8 mouse cellular contexts compared by ENCODE assay signal in the genomic region with DNA sequence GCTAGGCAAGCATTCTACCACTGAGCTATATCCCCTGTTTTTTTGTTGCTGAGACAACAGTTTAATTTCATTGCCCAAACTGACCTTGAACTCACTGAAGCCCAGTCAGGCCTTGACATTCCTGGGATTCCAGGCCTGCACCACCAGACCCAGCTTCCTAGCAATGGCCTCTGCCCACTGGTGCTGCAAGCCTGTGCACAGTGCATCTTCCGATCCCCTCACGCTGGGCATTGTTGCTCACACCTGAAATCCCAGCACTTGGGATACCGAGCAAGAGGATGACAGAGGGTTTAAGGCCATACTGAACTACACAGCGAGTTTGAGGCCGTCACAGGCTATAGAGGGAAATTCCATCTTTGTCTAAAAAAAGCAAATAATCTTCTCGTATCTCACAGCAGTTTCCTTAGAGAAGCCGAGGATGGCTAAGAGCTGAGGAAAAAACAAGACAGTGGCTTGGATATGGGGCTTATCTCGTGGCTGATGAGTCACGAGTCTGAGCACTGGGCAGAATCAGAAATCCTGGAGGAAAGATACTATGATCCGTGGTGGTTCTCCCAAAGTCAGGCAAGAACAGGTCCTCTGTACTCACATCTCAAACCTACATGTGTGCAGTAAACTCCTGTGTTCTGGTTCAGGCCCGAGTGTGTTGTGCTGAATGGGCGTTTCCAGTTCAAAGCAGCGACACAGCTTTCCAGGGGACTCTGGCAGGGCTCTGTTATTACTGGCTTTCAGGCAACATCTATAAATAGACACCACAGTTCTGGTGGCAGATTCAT. TPM values are rescaled to one million over a fixed set of nuclear protein-coding genes. Genes with fewer than 3 reads are reported as not detected.
DNase-seq lines count a peak whose midpoint lies in the region; ATAC-seq and TF ChIP-seq lines count a peak whose summit lies in the region.

No protein-coding gene starts in this region.

- no peaks in the 10 kb centered on the region for H3K9me3 ChIP-seq in heart, embryonic 14.5 days (ENCODE audit: control insufficient read depth, low read length)

- TF ChIP-seq CTCF in C2C12 (IDR thresholded peaks at IDR 0.05; ENCODE audit: control insufficient read depth, insufficient read depth, insufficient read length): no peak

- H3K4me1 ChIP-seq in brown adipose tissue, adult 24 weeks (ENCODE audit: control insufficient read depth, insufficient read depth, insufficient read length, low read length): peaks cover 11% of the 10 kb centered on the region
- peaks cover 16 to 22% of the 10 kb centered on the region in 2 experiments for H3K4me1 ChIP-seq in heart, embryonic 14.5 days (ENCODE audit: control insufficient read depth in 2 of 2, insufficient read depth in 2 of 2, low read length in 2 of 2)

- peak; percentile 76 for ATAC-seq in heart, embryonic 14.5 days (ENCODE audit: insufficient number of reproducible peaks, insufficient read depth, low FRiP score, low read depth)

- H3K79me2 ChIP-seq in C2C12 (ENCODE audit: control insufficient read depth, insufficient read depth): no peaks in the 10 kb centered on the region

- H3K4me2 ChIP-seq in heart, embryonic 14.5 days (ENCODE audit: low read length): peak overlapping the region; percentile 53

- intact Hi-C loops in heart, postnatal 25 days (cut with DNase I): loop anchor here (2.0 kb wide), 1 partner anchor 14 kb away; no protein-coding TSS in a partner anchor
- intact Hi-C loops in left cerebral cortex, postnatal 14 days (cut with DNase I): no loop called here

- H3ac ChIP-seq in C2C12 (ENCODE audit: control insufficient read depth, insufficient read length, low read depth): peak overlapping the region; percentile 54

- no peaks in the 10 kb centered on the region for H3K36me3 ChIP-seq in C2C12 (ENCODE audit: control insufficient read depth, insufficient read depth)
- no peaks in the 10 kb centered on the region for H3K36me3 ChIP-seq in heart, embryonic 14.5 days (ENCODE audit: control insufficient read depth, insufficient read depth, low read length)

- no peaks in the 10 kb centered on the region for H3K27me3 ChIP-seq in C2C12 (ENCODE audit: control insufficient read depth, insufficient read depth, insufficient read length)
- H3K27me3 ChIP-seq in heart, embryonic 14.5 days (ENCODE audit: control insufficient read depth, insufficient read depth, low read length): no peaks in the 10 kb centered on the region

- H3K79me3 ChIP-seq in C2C12 (ENCODE audit: low read depth): no peaks in the 10 kb centered on the region

- WGBS in heart, embryonic 14.5 days: 3% methylated on average over 13 of the region's 13 CpGs

- peak; percentile 96 for DNase-seq in heart, adult 11 months
- no peak for DNase-seq in heart, postnatal 25 days (ENCODE audit: low spot score)
- DNase-seq in left cerebral cortex, postnatal 14 days (ENCODE audit: low spot score in 2 of 2): peak; percentile 54 to 59
- DNase-seq in yolk sac, embryonic 10.5 days (ENCODE audit: low spot score): peak; percentile 50
- no peak for DNase-seq in T-cell, adult 2 months (ENCODE audit: low spot score)

- H3K4me3 ChIP-seq in C2C12 (ENCODE audit: insufficient read depth, poor library complexity, severe bottlenecking): no peak overlapping the region
- H3K4me3 ChIP-seq in brown adipose tissue, adult 24 weeks (ENCODE audit: insufficient read depth, low read depth, low read length): no peak overlapping the region
- no peak overlapping the region for H3K4me3 ChIP-seq in heart, embryonic 14.5 days (ENCODE audit: control insufficient read depth in 1 of 2, insufficient read depth in 1 of 2, low read depth in 1 of 2, low read length in 2 of 2)

- peak overlapping the region; percentile 60 for H3K9ac ChIP-seq in heart, embryonic 14.5 days (ENCODE audit: low read length)

- H3K27ac ChIP-seq in brown adipose tissue, adult 24 weeks (replicated peaks; ENCODE audit: low read depth, low read length): peak overlapping the region; percentile 78
- H3K27ac ChIP-seq in heart, embryonic 14.5 days (replicated peaks in 1 of 2; ENCODE audit: control insufficient read depth in 1 of 2, insufficient read depth in 1 of 2, low read depth in 2 of 2, low read length in 2 of 2): peak overlapping the region; percentile 93 to 96

TF ChIP-seq in C2C12, 6 proteins besides CTCF, POLR2A, EP300 and RAD21:
- TF ChIP-seq MYOG (IDR thresholded peaks at IDR 0.05; ENCODE audit: control insufficient read depth, extremely low read depth, insufficient read length) (no peak), USF1 (IDR thresholded peaks at IDR 0.05; ENCODE audit: low read depth) (no peak), FOSL1 (IDR thresholded peaks at IDR 0.05; ENCODE audit: insufficient read depth, low read length, poor library complexity, severe bottlenecking) (no peak), MAX (IDR thresholded peaks at IDR 0.05) (peak; percentile 41)

RNA-seq across cellular contexts. Expression of a gene that starts 14.5 kb away (rescaled TPM):
- 10 to 100 TPM; 64.6 to 77.4 TPM for total RNA-seq in heart, postnatal 25 days (2021)
- 0.02 TPM for polyA plus RNA-seq in C2C12 (2012; fragmentation: generic; extraction: Trizol)
- 16.1 and 19.0 TPM in 2 replicates for polyA plus RNA-seq in brown adipose tissue, adult 24 weeks (2012; ENCODE audit: insufficient read depth, insufficient read length, missing spikeins)
- 8.3 and 9.7 TPM in 2 replicates for polyA plus RNA-seq in heart, embryonic 14.5 days (2014; fragmentation: Nextera tagmentation; extraction: Ambion mirVana)
- total RNA-seq in left cerebral cortex, postnatal 14 days (2021): 10 to 100 TPM; 23.5 to 25.5 TPM

Comparison
In these comparisons a context has a peak if more than half of its experiments do, and no peak if none do; other contexts are left out.
1. DNase-seq: peak in heart, adult 11 months (single experiment), left cerebral cortex, postnatal 14 days (2 of 2) and yolk sac, embryonic 10.5 days (single experiment); none in heart, postnatal 25 days (single experiment) and T-cell, adult 2 months (single experiment).